Mouse (Mus musculus) CD4-positive, CD25-positive, alpha-beta regulatory T cell, adult 4 months (primary cell): ENCODE results near the gene Akt3. TPM values are rescaled to one million over a fixed set of nuclear protein-coding genes. Genes with fewer than 3 reads are reported as not detected.

Experiments used
- ATAC-seq: one replicate; pipeline ENCODE4 v1.8.0; 2017
- polyA plus RNA-seq, 2 experiments: library from polyadenylated mRNA; unstranded; fragments of 100-300 nt; shearing (Covaris generic); gene quantifications; one replicate each; pipeline ENCODE4 v1.2.1; 2017

Gene Akt3
- polyA plus RNA-seq, 2 experiments from 2014 or later: 4.7 to 6.0 TPM

GRCm38 (mm10) chr1:177046963-177047362 lies 211.0 kb downstream of the Akt3 start:
- ATAC-seq: no peak

GRCm38 (mm10) chr1:177045885-177046284 lies 212.1 kb downstream of the Akt3 start:
- no peak for ATAC-seq

GRCm38 (mm10) chr1:177040058-177040457 lies 217.9 kb downstream of the Akt3 start:
- no peak for ATAC-seq

DNA sequence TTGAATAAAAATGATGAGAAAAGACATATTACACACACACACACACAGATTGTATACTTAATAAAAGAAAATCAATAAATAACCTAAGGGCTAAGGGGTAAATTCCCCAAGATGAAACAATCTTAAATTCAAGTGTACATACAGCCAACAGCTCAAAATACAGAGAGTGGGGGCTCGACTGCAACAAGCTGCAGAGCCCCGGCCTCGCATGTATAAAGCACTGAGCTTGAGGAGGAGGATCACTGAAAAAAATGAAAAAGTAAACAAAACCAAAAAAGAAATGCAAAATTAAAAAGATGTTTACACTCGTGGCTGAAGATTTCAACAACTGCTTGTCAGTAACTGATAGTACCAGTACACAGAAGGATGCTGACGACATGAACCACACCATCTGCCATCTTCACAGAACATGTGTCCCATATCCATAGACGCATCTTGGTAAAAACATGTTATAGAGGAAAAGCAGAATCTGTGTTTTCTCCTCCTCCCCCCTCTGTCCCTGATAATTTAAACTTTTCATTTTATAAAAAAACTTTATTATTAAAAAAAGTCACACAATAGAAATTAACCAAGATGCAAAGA lies 218.8 kb downstream of the Akt3 start:
- ATAC-seq: no peak

GRCm38 (mm10) chr1:177038383-177038782 lies 219.6 kb downstream of the Akt3 start:
- ATAC-seq: no peak

GRCm38 (mm10) chr1:177035460-177035859 lies 222.5 kb downstream of the Akt3 start:
- ATAC-seq: no peak

- ATAC-seq: no peak
These were observed 225.8 kb downstream of the Akt3 start for GRCm38 (mm10) chr1:177032233-177032632.

GRCm38 (mm10) chr1:177031196-177031595 lies 226.8 kb downstream of the Akt3 start:
- no peak for ATAC-seq

GRCm38 (mm10) chr1:177030669-177031068 lies 227.3 kb downstream of the Akt3 start:
- ATAC-seq: no peak

DNA sequence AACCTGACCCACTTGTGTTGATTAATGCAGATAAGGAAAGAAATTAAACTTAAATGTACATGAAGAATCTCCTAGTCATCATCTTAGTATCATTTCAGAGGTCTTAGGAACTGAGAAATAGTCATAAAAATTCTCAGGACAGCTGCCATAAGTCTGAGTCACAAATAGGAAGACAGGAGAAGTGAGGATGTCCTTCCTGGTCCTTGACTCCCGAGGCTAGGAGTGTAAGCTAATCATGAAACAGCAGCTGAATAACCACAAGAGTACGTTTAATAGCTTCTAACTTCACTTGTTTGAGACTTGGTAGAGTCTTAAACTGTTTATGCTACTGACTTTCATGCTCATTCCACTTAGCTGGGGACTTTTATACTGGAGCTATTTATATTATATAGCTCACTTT lies 229.0 kb downstream of the Akt3 start:
- no peak for ATAC-seq

- ATAC-seq: no peak
These were observed 230.3 kb downstream of the Akt3 start for GRCm38 (mm10) chr1:177027706-177028105.

- ATAC-seq: no peak
These were observed 235.3 kb downstream of the Akt3 start for GRCm38 (mm10) chr1:177022751-177023150.

DNA sequence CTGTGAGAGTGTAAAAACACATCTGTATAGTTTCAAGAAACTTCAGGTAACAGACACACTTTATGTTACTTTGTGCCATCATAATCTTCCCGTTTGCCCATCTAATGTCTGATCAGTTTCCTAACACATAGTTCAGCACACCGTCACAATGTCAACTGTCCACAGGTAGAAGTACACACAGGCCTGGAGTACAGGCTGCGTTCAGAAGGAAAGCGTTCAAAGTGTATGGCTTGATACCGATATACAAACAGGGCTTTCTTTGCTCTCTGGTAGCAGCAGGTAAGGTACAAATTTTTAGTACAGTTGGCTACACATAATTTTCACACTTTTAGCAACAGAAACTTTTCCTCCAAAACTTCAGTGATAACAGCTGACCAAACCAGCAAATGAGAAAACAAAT lies 238.3 kb downstream of the Akt3 start:
- no peak for ATAC-seq

DNA sequence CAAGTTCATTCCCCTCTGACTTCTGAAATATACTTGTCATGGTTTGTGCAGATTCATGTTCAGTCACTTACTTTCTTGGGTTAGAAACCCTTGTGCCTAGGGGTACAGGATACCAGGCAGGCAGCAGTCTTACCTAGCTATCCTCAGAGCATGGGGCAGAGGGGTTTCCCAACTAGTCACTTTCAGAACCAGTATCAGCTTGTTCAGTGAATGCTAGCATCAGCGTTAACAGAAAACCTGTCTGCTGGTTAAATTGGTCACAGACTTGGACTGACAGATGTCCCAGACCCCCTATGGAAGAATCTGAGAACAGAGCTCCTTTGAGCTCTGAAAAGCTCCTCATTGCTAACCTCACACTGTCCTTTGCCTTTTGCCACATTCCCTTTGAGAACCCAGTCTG lies 239.3 kb downstream of the Akt3 start:
- ATAC-seq: no peak

GRCm38 (mm10) chr1:177016729-177017128 lies 241.3 kb downstream of the Akt3 start:
- ATAC-seq: no peak

DNA sequence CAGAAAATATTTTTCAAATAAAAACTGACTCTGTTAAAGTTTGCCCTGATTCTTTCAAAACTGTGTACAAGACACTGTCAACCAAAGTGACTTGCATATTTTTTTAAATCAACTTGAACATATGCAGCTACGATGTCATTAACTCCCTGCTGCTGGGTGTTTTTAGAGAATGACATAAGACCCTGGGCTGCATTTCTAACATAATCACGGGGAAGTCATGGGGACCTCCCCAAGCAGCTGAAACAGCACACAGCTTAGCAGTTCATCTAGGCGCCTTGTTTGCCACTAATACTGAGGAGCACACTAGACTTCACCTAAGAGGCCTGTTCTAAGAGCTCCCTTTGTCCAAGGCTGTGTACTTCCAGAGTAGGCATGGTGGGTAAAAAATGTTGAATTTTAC lies 242.1 kb downstream of the Akt3 start:
- no peak for ATAC-seq

DNA sequence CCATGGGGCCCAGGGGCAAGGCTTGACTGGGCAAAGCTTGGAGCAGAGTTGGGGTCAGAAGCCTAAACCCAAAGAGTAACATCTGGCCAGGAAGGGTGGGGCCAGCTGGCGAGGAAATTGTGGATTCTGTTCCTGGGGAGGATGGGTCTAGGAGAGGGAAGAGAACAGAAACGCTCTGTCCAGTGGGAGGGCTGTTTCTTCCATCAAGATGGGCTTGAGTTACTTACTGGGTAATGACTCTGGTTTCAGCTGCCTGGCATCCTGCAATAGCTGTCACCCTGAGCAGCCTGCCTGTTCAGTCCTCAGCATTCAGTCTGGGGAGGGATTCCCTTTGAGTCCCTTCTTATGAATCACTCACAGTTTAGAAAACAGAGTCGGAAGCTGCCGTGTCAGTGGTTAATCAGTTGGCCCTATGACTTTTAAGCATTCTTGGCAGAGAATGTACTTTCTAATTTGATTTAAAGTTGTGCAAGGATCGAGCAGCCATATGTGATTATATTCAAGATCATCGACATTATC lies 243.0 kb downstream of the Akt3 start:
- no peak for ATAC-seq

GRCm38 (mm10) chr1:177014346-177014745 lies 243.7 kb downstream of the Akt3 start:
- ATAC-seq: no peak

DNA sequence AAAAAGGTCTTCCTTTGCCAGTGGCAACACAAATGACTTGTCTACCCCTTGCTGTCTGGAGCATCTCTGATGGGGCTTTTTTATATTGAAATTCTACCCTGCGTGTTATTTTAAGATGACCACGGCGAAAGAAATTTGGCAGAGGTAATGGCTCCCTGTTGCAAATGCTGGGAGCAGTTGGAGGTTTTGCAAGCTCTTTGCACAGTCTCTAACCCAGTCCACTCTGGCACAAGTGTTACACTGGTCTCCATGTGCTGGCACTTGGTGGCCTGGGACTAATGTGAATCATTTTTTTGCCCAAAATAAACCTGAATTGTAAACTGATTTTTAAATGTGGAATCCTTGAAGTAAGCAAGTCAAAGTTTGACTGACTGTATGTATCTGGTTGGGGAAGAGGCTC lies 244.2 kb downstream of the Akt3 start:
- ATAC-seq: no peak

DNA sequence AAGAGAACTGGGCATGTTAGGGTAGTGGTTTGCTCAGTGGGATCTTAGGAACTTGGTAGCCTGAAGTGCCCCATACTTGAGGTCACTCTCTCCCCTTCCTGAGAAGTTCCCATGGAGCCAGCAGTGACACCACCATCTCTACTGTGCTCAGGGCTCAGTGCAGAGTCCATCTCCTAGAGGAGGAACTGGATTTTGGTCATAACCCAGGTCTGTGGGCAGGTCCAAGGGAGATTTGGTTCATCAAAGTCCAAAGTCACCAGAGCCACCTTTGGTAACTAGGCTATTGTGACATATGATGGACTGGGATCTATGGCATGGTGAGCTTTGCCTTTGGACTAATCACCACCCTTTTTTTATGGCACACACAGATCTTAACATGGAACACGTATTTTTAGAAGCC lies 244.7 kb downstream of the Akt3 start:
- no peak for ATAC-seq

DNA sequence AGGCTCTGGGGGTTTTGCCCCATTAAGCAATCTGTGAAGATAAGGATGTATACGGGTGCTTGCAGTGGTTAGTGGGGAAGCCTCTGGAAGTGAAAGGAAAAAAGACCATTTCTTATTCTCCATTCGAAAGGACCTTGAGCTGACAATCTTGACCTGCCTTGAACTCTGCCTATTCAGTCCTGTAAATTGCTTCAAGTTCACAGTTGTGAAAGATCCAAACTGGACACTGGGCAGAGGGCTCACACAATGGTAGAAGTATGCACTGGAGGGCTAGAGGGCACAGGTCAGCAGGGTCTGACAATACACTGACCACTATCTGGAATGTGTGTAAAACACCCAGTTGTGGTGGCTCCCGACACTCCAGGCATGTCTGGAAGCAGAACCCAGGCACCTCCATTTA lies 245.2 kb downstream of the Akt3 start:
- no peak for ATAC-seq

GRCm38 (mm10) chr1:177011688-177012087 lies 246.3 kb downstream of the Akt3 start:
- no peak for ATAC-seq

DNA sequence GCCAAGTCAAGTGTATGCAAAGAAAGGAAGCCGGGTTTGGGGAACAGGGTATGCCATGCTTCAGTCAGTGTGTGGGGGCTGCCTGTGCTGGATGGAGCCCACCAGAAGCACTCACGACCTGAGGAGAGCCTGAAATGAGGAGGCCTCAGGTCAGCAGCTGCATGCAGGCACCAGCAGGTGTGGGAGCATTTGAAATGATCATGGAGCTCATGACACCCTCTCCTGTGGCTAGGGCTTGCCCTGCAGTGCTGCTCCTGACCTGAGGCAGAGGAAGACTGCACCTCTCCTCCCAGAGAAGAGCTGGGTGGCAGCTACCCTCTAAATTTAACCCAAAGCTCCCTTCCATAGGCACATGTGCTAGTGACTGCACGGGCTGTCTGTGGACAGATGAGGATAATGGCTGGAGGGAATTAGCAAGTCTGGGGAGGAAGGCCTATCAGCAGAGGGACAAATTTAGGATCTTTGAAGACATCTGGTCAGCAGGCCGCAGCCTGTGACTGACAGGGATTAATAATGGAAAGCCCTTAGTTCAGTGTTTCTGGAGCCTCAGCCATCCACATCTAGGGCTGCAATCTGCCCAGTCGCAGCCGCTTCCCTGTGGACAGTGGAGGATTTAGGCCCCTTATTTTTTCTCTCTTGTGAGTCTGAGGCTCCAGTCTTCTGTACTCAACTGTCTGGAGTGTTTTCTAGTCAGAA lies 247.2 kb downstream of the Akt3 start:
- no peak for ATAC-seq

- ATAC-seq: no peak
These were observed 248.0 kb downstream of the Akt3 start for GRCm38 (mm10) chr1:177010041-177010440.

- peak; percentile 33 for ATAC-seq
These were observed 249.2 kb downstream of the Akt3 start for GRCm38 (mm10) chr1:177008777-177009176.
